Mouse (Mus musculus): ENCODE measurements around the gene Ccdc188. TPM values are rescaled to one million over a fixed set of nuclear protein-coding genes. Genes with fewer than 3 reads are reported as not detected.
"Not testable (repeated sequence)": the region's sequence is repeated elsewhere in the genome, so short reads cannot be mapped to it uniquely, and the experiment has no call there.

Gene Ccdc188
- polyA plus RNA-seq, 1 experiment from 2014 or later: not detected

DNA sequence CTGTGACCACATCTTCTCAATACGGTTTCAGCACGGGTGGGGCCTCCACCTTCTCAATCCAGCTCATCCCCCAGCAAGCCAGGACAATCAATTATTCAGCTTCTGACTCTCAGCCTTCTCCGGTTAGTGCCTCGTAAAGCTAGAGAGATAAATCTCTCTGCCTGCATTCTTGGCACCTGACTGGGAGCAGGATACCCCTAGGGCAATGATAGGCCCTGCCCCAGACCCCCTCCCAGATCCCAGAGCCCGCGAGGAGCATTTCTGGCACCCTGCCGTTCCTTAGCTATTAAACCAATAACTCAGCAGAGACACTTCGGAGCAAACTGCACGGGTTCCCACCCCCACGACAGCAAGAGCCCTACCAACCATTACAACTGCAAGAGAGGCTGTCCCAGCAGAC is 36.3 kb upstream of the Ccdc188 start:
- DNase-seq (ENCODE audit: low spot score) (no peak), ATAC-seq (ENCODE audit: insufficient read depth, low FRiP score, low TSS enrichment) (no peak)
- no peaks in the 10 kb centered on the region for H3K27me3 ChIP-seq (ENCODE audit: control insufficient read depth, insufficient read depth, low read length)
- H3K4me2 ChIP-seq (ENCODE audit: low read depth): no peak overlapping the region
- H3K4me1 ChIP-seq (ENCODE audit: control insufficient read depth, insufficient read depth, low read length): peaks cover 15% of the 10 kb centered on the region
- no peak overlapping the region for H3K4me3 ChIP-seq (ENCODE audit: low read depth, low read length)
- no peaks in the 10 kb centered on the region for H3K9me3 ChIP-seq (ENCODE audit: control insufficient read depth, low read length)
- 11% methylated on average over 10 of the region's 10 CpGs for WGBS
- no peak overlapping the region for H3K9ac ChIP-seq (ENCODE audit: low read length)
- no peak overlapping the region for H3K27ac ChIP-seq (ENCODE audit: low read depth, low read length)
- no peaks in the 10 kb centered on the region for H3K36me3 ChIP-seq (ENCODE audit: control insufficient read depth, insufficient read depth, low read length)

DNA sequence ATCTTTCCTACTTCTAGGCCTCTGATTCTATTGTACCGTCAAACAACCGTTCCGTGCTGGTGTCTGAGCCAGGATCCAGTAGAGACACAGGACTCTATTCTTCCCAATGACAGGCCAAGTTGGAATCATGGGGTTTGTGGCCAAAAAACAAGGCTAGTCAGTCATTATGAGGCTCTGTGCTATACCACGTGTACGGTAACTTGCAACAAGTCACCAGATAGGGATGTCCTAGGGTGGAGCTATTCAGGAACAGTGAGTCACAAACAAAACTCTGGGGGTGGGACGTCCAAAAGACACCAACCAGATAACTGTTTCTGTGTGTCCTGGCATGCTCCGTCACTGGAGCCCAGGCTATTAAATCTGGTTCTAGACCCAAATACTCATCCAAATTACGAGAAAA is 34.9 kb upstream of the Ccdc188 start:
- ATAC-seq (ENCODE audit: insufficient read depth, low FRiP score, low TSS enrichment) (no peak), DNase-seq (ENCODE audit: low spot score) (no peak)
- no peak overlapping the region for H3K4me2 ChIP-seq (ENCODE audit: low read depth)
- H3K4me3 ChIP-seq (ENCODE audit: low read depth, low read length): no peak overlapping the region
- no peaks in the 10 kb centered on the region for H3K27me3 ChIP-seq (ENCODE audit: control insufficient read depth, insufficient read depth, low read length)
- peaks cover 15% of the 10 kb centered on the region for H3K4me1 ChIP-seq (ENCODE audit: control insufficient read depth, insufficient read depth, low read length)
- H3K9ac ChIP-seq (ENCODE audit: low read length): no peak overlapping the region
- no peaks in the 10 kb centered on the region for H3K36me3 ChIP-seq (ENCODE audit: control insufficient read depth, insufficient read depth, low read length)
- no peaks in the 10 kb centered on the region for H3K9me3 ChIP-seq (ENCODE audit: control insufficient read depth, low read length)
- no peak overlapping the region for H3K27ac ChIP-seq (ENCODE audit: low read depth, low read length)
- 84% methylated on average over 8 of the region's 8 CpGs for WGBS

DNA sequence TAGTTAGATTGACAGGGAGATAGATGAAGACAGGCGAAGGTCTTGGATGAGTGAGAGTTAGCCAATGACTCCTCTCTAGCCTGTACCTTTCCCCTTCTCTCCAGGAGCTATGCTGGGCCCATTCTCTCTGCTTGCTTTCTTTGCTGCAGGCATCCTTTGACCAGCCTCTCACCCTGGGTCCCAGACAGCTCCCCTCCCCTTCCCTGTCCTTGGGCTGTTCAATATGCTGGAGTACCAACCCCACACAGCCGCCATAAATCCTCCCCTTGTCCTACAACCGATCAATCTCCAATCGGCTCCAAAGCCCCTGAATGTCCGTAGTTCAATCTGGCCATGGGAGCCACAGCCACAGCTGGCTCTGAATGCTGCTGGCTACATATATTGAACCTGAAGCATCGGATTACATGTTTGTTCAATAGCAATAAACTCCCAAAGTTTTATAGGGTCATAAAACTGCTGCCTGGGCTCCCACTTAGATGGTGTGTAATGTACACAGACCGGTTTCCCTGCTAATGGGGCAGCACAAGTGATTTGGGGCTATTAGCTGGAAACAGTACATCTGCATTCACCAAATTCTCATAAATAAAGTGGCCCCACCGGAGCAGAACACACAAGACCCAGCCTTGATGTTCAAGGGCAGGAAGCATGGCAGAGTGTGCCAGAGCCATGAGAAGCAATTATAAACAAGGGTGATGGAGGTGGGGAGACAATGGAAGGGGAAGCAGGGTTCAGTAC is 31.8 kb upstream of the Ccdc188 start:
- DNase-seq (ENCODE audit: low spot score) (no peak), ATAC-seq (ENCODE audit: insufficient read depth, low FRiP score, low TSS enrichment) (peak; percentile 60; the same call in 1 of the 2 replicates)
- H3K9ac ChIP-seq (ENCODE audit: low read length): no peak overlapping the region
- H3K4me3 ChIP-seq (ENCODE audit: low read depth, low read length): no peak overlapping the region
- H3K27ac ChIP-seq (ENCODE audit: low read depth, low read length): peak overlapping the region; percentile 2; the same call in 1 of the 2 replicates
- peaks cover 15% of the 10 kb centered on the region for H3K4me1 ChIP-seq (ENCODE audit: control insufficient read depth, insufficient read depth, low read length)
- no peaks in the 10 kb centered on the region for H3K36me3 ChIP-seq (ENCODE audit: control insufficient read depth, insufficient read depth, low read length)
- H3K9me3 ChIP-seq (ENCODE audit: control insufficient read depth, low read length): no peaks in the 10 kb centered on the region
- 29% methylated on average over 8 of the region's 8 CpGs for WGBS
- no peaks in the 10 kb centered on the region for H3K27me3 ChIP-seq (ENCODE audit: control insufficient read depth, insufficient read depth, low read length)
- H3K4me2 ChIP-seq (ENCODE audit: low read depth): no peak overlapping the region

GRCm38 (mm10) chr16:18186798-18187197 is 30.9 kb upstream of the Ccdc188 start:
- no peaks in the 10 kb centered on the region for H3K27me3 ChIP-seq (ENCODE audit: control insufficient read depth, insufficient read depth, low read length)
- H3K4me1 ChIP-seq (ENCODE audit: control insufficient read depth, insufficient read depth, low read length): peaks cover 8% of the 10 kb centered on the region
- DNase-seq (ENCODE audit: low spot score) (no peak), ATAC-seq (ENCODE audit: insufficient read depth, low FRiP score, low TSS enrichment) (no peak)
- 86% methylated on average over 4 of the region's 4 CpGs for WGBS
- no peak overlapping the region for H3K4me2 ChIP-seq (ENCODE audit: low read depth)
- H3K9me3 ChIP-seq (ENCODE audit: control insufficient read depth, low read length): no peaks in the 10 kb centered on the region
- no peak overlapping the region for H3K4me3 ChIP-seq (ENCODE audit: low read depth, low read length)
- 0 out of 2 replicates have a peak overlapping the region, but pooled peaks have one; percentile 34 for H3K27ac ChIP-seq (ENCODE audit: low read depth, low read length)
- no peak overlapping the region for H3K9ac ChIP-seq (ENCODE audit: low read length)
- no peaks in the 10 kb centered on the region for H3K36me3 ChIP-seq (ENCODE audit: control insufficient read depth, insufficient read depth, low read length)

DNA sequence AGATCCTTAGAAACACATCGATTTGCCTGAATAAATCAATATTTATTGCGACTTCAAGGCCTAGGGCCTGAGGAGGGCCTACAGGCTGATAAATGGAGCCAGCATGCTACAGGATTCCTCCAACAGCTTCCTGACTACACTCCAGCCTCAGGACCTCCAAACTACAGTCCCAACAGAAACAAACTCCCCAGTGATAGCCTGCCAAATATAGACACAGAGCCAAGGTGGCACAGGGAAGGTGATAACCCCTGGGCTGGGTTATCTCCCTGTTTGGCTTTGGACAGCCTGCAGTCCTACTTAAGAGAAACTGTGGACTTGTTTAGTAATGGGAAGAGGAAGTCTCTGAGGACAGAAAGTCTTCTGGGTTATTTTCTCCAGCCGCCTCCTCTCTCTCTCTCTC is 30.5 kb upstream of the Ccdc188 start:
- Histone ChIP-seq H3K4me3 (ENCODE audit: low read depth, low read length) (no peak overlapping the region), H3K4me2 (ENCODE audit: low read depth) (no peak overlapping the region), H3K9ac (ENCODE audit: low read length) (no peak overlapping the region), H3K4me1 (ENCODE audit: control insufficient read depth, insufficient read depth, low read length) (peaks cover 8% of the 10 kb centered on the region), H3K9me3 (ENCODE audit: control insufficient read depth, low read length) (no peaks in the 10 kb centered on the region), H3K27ac (ENCODE audit: low read depth, low read length) (no peak overlapping the region), H3K36me3 (ENCODE audit: control insufficient read depth, insufficient read depth, low read length) (no peaks in the 10 kb centered on the region), H3K27me3 (ENCODE audit: control insufficient read depth, insufficient read depth, low read length) (no peaks in the 10 kb centered on the region)
- ATAC-seq (ENCODE audit: insufficient read depth, low FRiP score, low TSS enrichment) (no peak), DNase-seq (ENCODE audit: low spot score) (no peak)
- 92% methylated on average over 3 of the region's 3 CpGs for WGBS

DNA sequence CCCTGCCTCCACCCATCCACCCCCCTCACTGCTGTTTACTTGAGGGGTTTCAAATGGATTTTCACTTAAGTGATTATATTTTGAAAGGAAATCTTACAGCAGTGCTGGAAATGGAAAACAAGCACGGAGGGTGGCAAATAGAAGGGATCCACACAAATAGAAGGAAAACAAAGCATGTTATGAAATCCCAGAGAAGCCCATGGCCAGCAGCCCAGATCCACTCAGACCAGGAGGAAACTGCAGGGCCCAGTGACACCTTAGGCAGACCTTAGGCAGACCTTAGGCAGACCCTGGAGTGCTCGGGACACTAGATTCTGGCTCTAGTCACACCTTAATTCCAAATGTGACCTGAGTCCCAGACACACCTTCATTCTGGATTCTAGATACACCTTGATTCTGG is 26.7 kb upstream of the Ccdc188 start:
- H3K4me3 ChIP-seq (ENCODE audit: low read depth, low read length): no peak overlapping the region
- DNase-seq (ENCODE audit: low spot score) (no peak), ATAC-seq (ENCODE audit: insufficient read depth, low FRiP score, low TSS enrichment) (no peak)
- no peaks in the 10 kb centered on the region for H3K9me3 ChIP-seq (ENCODE audit: control insufficient read depth, low read length)
- no peak overlapping the region for H3K9ac ChIP-seq (ENCODE audit: low read length)
- H3K4me1 ChIP-seq (ENCODE audit: control insufficient read depth, insufficient read depth, low read length): peaks cover 17% of the 10 kb centered on the region
- H3K4me2 ChIP-seq (ENCODE audit: low read depth): no peak overlapping the region
- no peaks in the 10 kb centered on the region for H3K36me3 ChIP-seq (ENCODE audit: control insufficient read depth, insufficient read depth, low read length)
- 85% methylated on average over 2 of the region's 2 CpGs for WGBS
- no peaks in the 10 kb centered on the region for H3K27me3 ChIP-seq (ENCODE audit: control insufficient read depth, insufficient read depth, low read length)
- H3K27ac ChIP-seq (ENCODE audit: low read depth, low read length): no peak overlapping the region

DNA sequence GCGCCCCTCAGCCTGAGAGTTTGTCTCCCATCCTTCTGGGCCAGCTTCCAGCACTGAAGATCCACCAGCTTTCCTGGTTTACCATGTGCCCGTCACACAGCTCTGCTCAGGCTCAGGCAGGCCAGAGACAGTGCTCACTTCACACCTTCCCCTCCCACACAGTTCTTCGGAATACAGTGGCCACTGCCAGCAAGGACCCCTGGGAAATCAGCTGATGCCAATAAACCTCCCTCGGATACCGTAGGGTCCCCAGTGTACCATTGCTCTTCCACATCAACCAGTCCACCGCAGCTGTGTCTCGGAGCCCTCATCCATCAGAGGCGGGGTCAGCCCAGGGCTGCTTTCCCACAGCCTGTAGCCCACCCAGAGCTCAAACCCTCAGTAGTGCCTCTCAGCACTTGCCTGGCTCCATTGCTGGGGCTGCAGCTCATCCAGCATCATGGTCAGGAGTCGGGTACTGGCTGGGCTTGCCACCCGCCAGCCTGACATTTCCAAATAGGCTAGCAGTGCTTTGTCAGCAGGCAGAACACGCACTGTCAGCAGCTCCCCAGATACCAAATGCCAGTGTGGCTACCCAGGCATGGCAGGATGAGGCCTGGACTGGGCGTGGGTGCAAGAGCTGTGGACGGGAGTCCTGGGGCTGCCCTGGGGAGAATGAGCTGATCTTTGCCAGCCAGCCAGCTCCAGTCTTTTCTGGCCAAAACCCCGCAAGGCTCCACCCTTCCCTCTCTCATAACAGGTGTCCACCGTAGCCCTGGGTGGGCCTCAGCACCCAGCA is 23.3 kb upstream of the Ccdc188 start:
- Histone ChIP-seq H3K4me2 (ENCODE audit: low read depth) (no peak overlapping the region), H3K4me3 (ENCODE audit: low read depth, low read length) (no peak overlapping the region), H3K27me3 (ENCODE audit: control insufficient read depth, insufficient read depth, low read length) (no peaks in the 10 kb centered on the region), H3K4me1 (ENCODE audit: control insufficient read depth, insufficient read depth, low read length) (peaks cover 34% of the 10 kb centered on the region), H3K27ac (ENCODE audit: low read depth, low read length) (peak overlapping the region; percentile 49), H3K36me3 (ENCODE audit: control insufficient read depth, insufficient read depth, low read length) (no peaks in the 10 kb centered on the region), H3K9ac (ENCODE audit: low read length) (no peak overlapping the region), H3K9me3 (ENCODE audit: control insufficient read depth, low read length) (no peaks in the 10 kb centered on the region)
- DNase-seq (ENCODE audit: low spot score): peak; percentile 73
- peak; percentile 77 for ATAC-seq (ENCODE audit: insufficient read depth, low FRiP score, low TSS enrichment)
- WGBS: 60% methylated on average over 15 of the region's 15 CpGs

- no peak overlapping the region for H3K4me3 ChIP-seq (ENCODE audit: low read depth, low read length)
- DNase-seq (ENCODE audit: low spot score): no peak
- WGBS: 44% methylated on average over 5 of the region's 5 CpGs
- H3K27ac ChIP-seq (ENCODE audit: low read depth, low read length): no peak overlapping the region
- H3K4me2 ChIP-seq (ENCODE audit: low read depth): no peak overlapping the region
- H3K27me3 ChIP-seq (ENCODE audit: control insufficient read depth, insufficient read depth, low read length): no peaks in the 10 kb centered on the region
- ATAC-seq (ENCODE audit: insufficient read depth, low FRiP score, low TSS enrichment): no peak
- H3K9me3 ChIP-seq (ENCODE audit: control insufficient read depth, low read length): no peaks in the 10 kb centered on the region
- H3K9ac ChIP-seq (ENCODE audit: low read length): no peak overlapping the region
- peaks cover 38% of the 10 kb centered on the region for H3K4me1 ChIP-seq (ENCODE audit: control insufficient read depth, insufficient read depth, low read length)
- no peaks in the 10 kb centered on the region for H3K36me3 ChIP-seq (ENCODE audit: control insufficient read depth, insufficient read depth, low read length)
Observed at GRCm38 (mm10) chr16:18195068-18195467, 22.6 kb upstream of the Ccdc188 start.

GRCm38 (mm10) chr16:18195561-18195960 is 22.1 kb upstream of the Ccdc188 start:
- H3K9ac ChIP-seq (ENCODE audit: low read length); H3K9me3 ChIP-seq (ENCODE audit: control insufficient read depth, low read length); H3K4me2 ChIP-seq (ENCODE audit: low read depth); H3K36me3 ChIP-seq (ENCODE audit: control insufficient read depth, insufficient read depth, low read length); H3K27ac ChIP-seq (ENCODE audit: low read depth, low read length); H3K4me3 ChIP-seq (ENCODE audit: low read depth, low read length); ATAC-seq (ENCODE audit: insufficient read depth, low FRiP score, low TSS enrichment); DNase-seq (ENCODE audit: low spot score); H3K27me3 ChIP-seq (ENCODE audit: control insufficient read depth, insufficient read depth, low read length): not testable (repeated sequence)
- 50% methylated on average over 3 of the region's 3 CpGs for WGBS
- H3K4me1 ChIP-seq (ENCODE audit: control insufficient read depth, insufficient read depth, low read length): peaks cover 38% of the 10 kb centered on the region

All from neural tube, embryonic 11.5 days (tissue).